8 mouse cellular contexts compared by ENCODE assay signal in genomic region chr2:30718329-30718675, GRCm38 (mm10).
DNase-seq lines count a peak whose midpoint lies in the region; ATAC-seq and TF ChIP-seq lines count a peak whose summit lies in the region.

No protein-coding gene starts in this region.

- no peaks in the 10 kb centered on the region for H3K27me3 ChIP-seq in forebrain, postnatal 0 days (ENCODE audit: insufficient read depth, low read length)
- no peaks in the 10 kb centered on the region for H3K27me3 ChIP-seq in neural tube, embryonic 14.5 days (ENCODE audit: control insufficient read depth, insufficient read depth, low read length)

- peak; percentile 66 for ATAC-seq in forebrain, postnatal 0 days
- ATAC-seq in neural tube, embryonic 14.5 days (ENCODE audit: low read depth): peak; percentile 67

- 4% methylated on average over 12 of the region's 12 CpGs for WGBS in forebrain, postnatal 0 days
- 1% methylated on average over 12 of the region's 12 CpGs for WGBS in neural tube, embryonic 14.5 days

- H3K4me3 ChIP-seq in forebrain, postnatal 0 days (ENCODE audit: low read depth, low read length): peak overlapping the region; percentile 23
- H3K4me3 ChIP-seq in layer of hippocampus, adult 2 months: peak overlapping the region; percentile 60
- peak overlapping the region; percentile 18; the same call in 1 of the 2 replicates for H3K4me3 ChIP-seq in neural tube, embryonic 14.5 days (ENCODE audit: low read depth, low read length)

- peaks cover 53% of the 10 kb centered on the region for H3K4me1 ChIP-seq in forebrain, postnatal 0 days (ENCODE audit: insufficient read depth)
- H3K4me1 ChIP-seq in neural tube, embryonic 14.5 days (ENCODE audit: control insufficient read depth, insufficient read depth, low read length): peaks cover 69% of the 10 kb centered on the region

- H3K27ac ChIP-seq in forebrain, postnatal 0 days (ENCODE audit: low read depth, low read length): peak overlapping the region; percentile 99
- peak overlapping the region; percentile 100 for H3K27ac ChIP-seq in layer of hippocampus, adult 2 months
- peak overlapping the region; percentile 98 for H3K27ac ChIP-seq in neural tube, embryonic 14.5 days (ENCODE audit: low read depth, low read length)

- DNase-seq in MEL-GATA-1-ER (ENCODE audit: extremely low read depth, low read depth): peak; percentile 80
- DNase-seq in cerebellum, adult 11-12 months: peak; percentile 95
- peak; percentile 93 for DNase-seq in forebrain, postnatal 0 days
- DNase-seq in heart, postnatal 36 days: peak; percentile 88 to 91
- peak; percentile 89 to 91 for DNase-seq in layer of hippocampus, adult 2 months (ENCODE audit: low spot score in 2 of 2)
- DNase-seq in lung, adult 18-20 months: peak; percentile 91 to 93
- peak; percentile 81 for DNase-seq in thymus, postnatal 14 days

- H3K9me3 ChIP-seq in forebrain, postnatal 0 days (ENCODE audit: low read length): no peaks in the 10 kb centered on the region
- H3K9me3 ChIP-seq in neural tube, embryonic 14.5 days (ENCODE audit: control insufficient read depth, low read length): no peaks in the 10 kb centered on the region

- peak overlapping the region; percentile 69 for H3K4me2 ChIP-seq in forebrain, postnatal 0 days (ENCODE audit: low read depth)
- H3K4me2 ChIP-seq in neural tube, embryonic 14.5 days (ENCODE audit: low read depth, low read length): peak overlapping the region; percentile 55

- no peaks in the 10 kb centered on the region for H3K36me3 ChIP-seq in forebrain, postnatal 0 days (ENCODE audit: insufficient read depth)
- no peaks in the 10 kb centered on the region for H3K36me3 ChIP-seq in neural tube, embryonic 14.5 days (ENCODE audit: control insufficient read depth, insufficient read depth, low read length)

- peak overlapping the region; percentile 59 for H3K9ac ChIP-seq in forebrain, postnatal 0 days
- peak overlapping the region; percentile 43; the same call in 1 of the 2 replicates for H3K9ac ChIP-seq in neural tube, embryonic 14.5 days (replicated peaks; ENCODE audit: low read depth, low read length)

- no peak for TF ChIP-seq CTCF in forebrain, postnatal 0 days (IDR thresholded peaks at IDR 0.05; ENCODE audit: low read depth)
- no peak for TF ChIP-seq CTCF in layer of hippocampus, adult 2 months (conservative IDR thresholded peaks at IDR 0.05)

- intact Hi-C loops in heart, postnatal 36 days (cut with DNase I): loop anchor here (2.0 kb wide), 2 partner anchors 54 to 248 kb away; no protein-coding TSS in a partner anchor

Comparison
In these comparisons a context has a peak if more than half of its experiments do, and no peak if none do; other contexts are left out.
1. Peak in every context shown above with its lines: DNase-seq, ATAC-seq, H3K4me3 ChIP-seq and H3K27ac ChIP-seq.